Mouse (Mus musculus) forebrain, embryonic 16.5 days (tissue): ENCODE data around the gene Mccc1. TPM values are rescaled to one million over a fixed set of nuclear protein-coding genes. Genes with fewer than 3 reads are reported as not detected.

Experiments
- ATAC-seq: fragments of 200-750 bp; cut with Nextera tagmentation; 2 replicates; pipeline ENCODE4 v1.8.0; 2017; ENCODE audit warnings: mild to moderate bottlenecking, moderate library complexity
- H3K27ac ChIP-seq: fragments of 300-500 bp; sonication (generic); 2 replicates; pipeline ENCODE4 v1.5.1; 2014; ENCODE audit warnings: low read length, control low read depth
- H3K27me3 ChIP-seq: fragments of 300-500 bp; sonication (generic); replicated peaks from 2 replicates; pipeline ENCODE4 v1.6.1; 2014; ENCODE audit warnings: low read length; ENCODE audit not compliant: control insufficient read depth, insufficient read depth
- H3K36me3 ChIP-seq: fragments of 300-500 bp; sonication (generic); 2 replicates; pipeline ENCODE4 v1.6.1; 2014; ENCODE audit not compliant: control insufficient read depth, insufficient read depth
- H3K4me1 ChIP-seq: fragments of 300-500 bp; sonication (generic); replicated peaks from 2 replicates; pipeline ENCODE4 v1.6.1; 2014; ENCODE audit warnings: low read length; ENCODE audit not compliant: control insufficient read depth, insufficient read depth
- H3K4me2 ChIP-seq: fragments of 300-500 bp; sonication (generic); 2 replicates; pipeline ENCODE4 v1.6.1; 2014; ENCODE audit warnings: mild to moderate bottlenecking, low read length, control low read depth
- H3K4me3 ChIP-seq: fragments of 300-500 bp; sonication (generic); replicated peaks from 2 replicates; pipeline ENCODE4 v1.5.1; 2014; ENCODE audit warnings: mild to moderate bottlenecking, low read length, control low read depth
- H3K9ac ChIP-seq: fragments of 300-500 bp; sonication (generic); replicated peaks from 2 replicates; pipeline ENCODE4 v1.6.1; 2014; ENCODE audit warnings: low read depth, low read length, control low read depth
- H3K9me3 ChIP-seq: fragments of 300-500 bp; sonication (generic); 2 replicates; pipeline ENCODE4 v1.6.1; 2016; ENCODE audit warnings: low read length; ENCODE audit not compliant: control insufficient read depth
- WGBS: fragments of 180-500 bp; shearing (Covaris S2); extraction: QIAGEN DNeasy Blood & Tissue Kit; methylation state at CpG from one replicate; pipeline ENCODE4 v1.1.7; 2014; 5-methylcytosine and 5-hydroxymethylcytosine counted together
- polyA plus RNA-seq: library from polyadenylated mRNA; unstranded; fragments of >200 nt; fragmentation: Nextera tagmentation; extraction: Ambion mirVana; gene quantifications from 2 replicates; pipeline ENCODE4 v1.2.1, GENCODE M21; 2015

The Mccc1 gene
- polyA plus RNA-seq, 1 experiment from 2014 or later: 34.9 TPM

GRCm38 (mm10) chr3:36008411-36009154 is 8.1 kb upstream of the Mccc1 start:
- WGBS: 71% methylated on average over 4 of the region's 4 CpGs
- H3K9me3 ChIP-seq: no peaks in the 10 kb centered on the region
- no peak overlapping the region for H3K9ac ChIP-seq
- H3K27ac ChIP-seq: no peak overlapping the region
- ATAC-seq: no peak
- H3K36me3 ChIP-seq: no peaks in the 10 kb centered on the region
- H3K4me3 ChIP-seq: no peak overlapping the region
- H3K4me2 ChIP-seq: no peak overlapping the region
- no peaks in the 10 kb centered on the region for H3K27me3 ChIP-seq
- H3K4me1 ChIP-seq: no peaks in the 10 kb centered on the region; the same call in 1 of the 2 replicates

DNA sequence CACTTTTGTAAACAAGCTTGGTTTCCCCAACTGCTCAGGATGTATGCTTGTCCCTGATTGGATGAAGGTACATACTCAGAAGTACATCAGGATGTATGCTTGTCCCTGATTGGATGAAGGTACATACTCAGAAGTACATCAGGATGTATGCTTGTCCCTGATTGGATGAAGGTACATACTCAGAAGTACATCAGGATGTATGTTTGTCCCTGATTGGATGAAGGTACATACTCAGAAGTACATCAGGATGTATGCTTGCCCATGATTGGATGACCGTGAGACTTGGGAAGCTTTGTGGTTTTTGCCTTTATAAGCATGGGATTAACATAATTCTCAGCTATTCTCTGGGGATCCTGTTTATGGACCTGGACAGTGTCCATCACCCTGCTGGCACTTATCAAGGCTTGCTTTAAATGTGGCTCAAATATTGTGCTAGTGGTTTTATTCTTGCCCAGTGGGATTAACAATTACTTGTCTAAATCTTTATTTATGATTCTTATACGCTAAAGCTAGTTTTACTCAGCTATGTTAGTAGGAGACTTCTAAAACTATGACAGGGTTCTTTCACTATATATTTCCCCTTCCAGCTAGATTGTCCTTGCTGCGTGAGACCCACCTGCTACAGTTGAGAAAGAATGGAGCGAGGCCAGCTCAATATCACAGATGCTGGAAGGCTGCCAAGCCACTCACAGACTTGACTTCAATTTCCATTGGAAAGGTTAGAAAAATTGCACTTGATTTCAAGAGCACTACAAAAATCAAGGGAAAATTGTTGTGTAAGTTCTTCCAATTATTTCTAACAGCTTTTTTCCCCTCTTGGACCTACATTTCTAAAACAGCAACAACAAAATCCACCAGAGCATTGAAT is 3.8 kb upstream of the Mccc1 start:
- H3K4me2 ChIP-seq: no peak overlapping the region
- ATAC-seq: no peak

DNA sequence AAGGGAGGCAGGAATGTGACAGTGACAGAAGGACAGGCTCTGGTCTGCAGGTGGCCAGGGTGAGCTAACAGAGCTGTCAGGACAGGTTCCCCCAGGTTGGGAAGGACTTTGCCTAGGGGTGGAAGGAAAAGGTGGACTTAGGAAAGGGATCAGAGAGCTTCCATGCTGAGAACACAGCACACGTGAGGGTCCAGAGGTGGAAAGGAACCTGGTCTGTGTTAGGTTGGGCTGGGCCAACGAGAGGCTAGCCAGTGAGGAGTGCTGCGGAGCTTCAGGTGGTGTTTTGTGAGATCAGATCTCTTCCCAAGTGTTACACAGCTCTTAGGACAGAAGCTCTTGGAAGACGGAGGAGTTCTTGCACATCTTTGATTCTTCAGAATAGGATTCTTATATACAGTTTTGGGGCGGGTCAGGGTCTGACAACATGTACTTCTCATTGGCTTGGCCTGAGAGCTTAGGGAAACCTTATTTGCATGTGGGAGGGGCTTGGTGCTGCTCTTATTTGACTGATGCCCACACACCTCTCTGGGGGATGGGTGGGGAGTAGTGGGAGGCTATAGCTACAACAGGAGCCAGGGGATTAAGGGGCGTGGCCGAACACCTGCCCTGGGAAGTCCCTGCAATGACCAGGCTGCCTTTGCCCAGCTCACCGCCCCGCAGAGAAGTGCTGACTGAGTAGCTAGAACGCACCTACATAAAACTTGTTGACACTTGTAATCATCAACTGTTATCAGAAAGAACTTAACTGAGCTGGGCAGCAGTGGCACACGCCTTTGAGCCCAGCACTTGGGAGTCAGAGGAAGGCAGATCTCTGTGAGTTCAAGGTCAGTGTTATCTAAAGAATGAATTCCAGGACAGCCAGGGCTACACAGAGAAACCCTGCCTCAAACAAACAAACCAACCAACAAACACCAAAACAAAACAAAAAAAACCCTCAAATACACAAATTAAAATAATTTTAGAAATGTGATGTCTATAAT is 5.6 kb downstream of the Mccc1 start:
- WGBS: 56% methylated on average over 11 of the region's 11 CpGs
- Histone ChIP-seq H3K36me3 (peaks cover 10% of the 10 kb centered on the region), H3K4me1 (peaks cover 4% of the 10 kb centered on the region), H3K9me3 (no peaks in the 10 kb centered on the region), H3K27me3 (no peaks in the 10 kb centered on the region), H3K4me2 (no peak overlapping the region), H3K9ac (no peak overlapping the region), H3K27ac (no peak overlapping the region), H3K4me3 (no peak overlapping the region)
- no peak for ATAC-seq

More for the DNA sequence above, 3.8 kb upstream of the Mccc1 start:
- no peak overlapping the region for H3K27ac ChIP-seq
- H3K36me3 ChIP-seq: no peaks in the 10 kb centered on the region
- no peak overlapping the region for H3K4me3 ChIP-seq
- WGBS: 51% methylated on average over 4 of the region's 4 CpGs
- H3K9me3 ChIP-seq: no peaks in the 10 kb centered on the region
- H3K4me1 ChIP-seq: peaks cover 9% of the 10 kb centered on the region
- H3K9ac ChIP-seq: no peak overlapping the region
- H3K27me3 ChIP-seq: 0 out of 2 replicates have a peak, but pooled peaks cover 2% of the 10 kb centered on the region

GRCm38 (mm10) chr3:35990715-35991114 is 9.8 kb downstream of the Mccc1 start:
- WGBS: 93% methylated on average over 7 of the region's 7 CpGs
- peaks cover 14% of the 10 kb centered on the region for H3K36me3 ChIP-seq
- no peak overlapping the region for H3K4me2 ChIP-seq
- H3K9ac ChIP-seq: no peak overlapping the region
- H3K9me3 ChIP-seq: no peaks in the 10 kb centered on the region
- H3K27me3 ChIP-seq: no peaks in the 10 kb centered on the region
- no peak overlapping the region for H3K27ac ChIP-seq
- no peaks in the 10 kb centered on the region for H3K4me1 ChIP-seq
- no peak for ATAC-seq
- H3K4me3 ChIP-seq: no peak overlapping the region

GRCm38 (mm10) chr3:35988031-35988430 is 12.4 kb downstream of the Mccc1 start:
- no peaks in the 10 kb centered on the region for H3K27me3 ChIP-seq
- no peaks in the 10 kb centered on the region for H3K9me3 ChIP-seq
- ATAC-seq: no peak
- 96% methylated on average over 6 of the region's 6 CpGs for WGBS
- no peak overlapping the region for H3K4me3 ChIP-seq
- H3K36me3 ChIP-seq: peaks cover 22% of the 10 kb centered on the region
- no peak overlapping the region for H3K4me2 ChIP-seq
- no peak overlapping the region for H3K9ac ChIP-seq
- H3K27ac ChIP-seq: no peak overlapping the region
- no peaks in the 10 kb centered on the region for H3K4me1 ChIP-seq

DNA sequence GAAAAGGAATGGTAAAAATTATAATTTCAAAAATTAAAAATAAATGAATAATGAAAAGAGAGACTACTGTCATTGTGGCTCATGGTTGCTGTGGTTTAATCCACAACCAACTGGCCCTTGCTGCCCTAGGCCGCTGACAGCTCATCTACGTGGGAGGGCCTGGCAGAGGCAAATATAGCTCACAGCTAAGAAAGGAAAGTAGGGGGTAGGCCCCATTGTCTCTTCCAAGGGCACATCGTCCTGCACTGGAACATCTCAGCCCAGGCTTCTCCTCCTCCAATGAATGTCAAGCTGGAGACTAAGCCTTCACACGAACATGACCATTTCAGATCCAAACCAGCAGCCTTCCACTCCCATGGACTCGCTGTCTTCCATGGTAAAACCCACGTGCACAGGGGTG is 14.2 kb downstream of the Mccc1 start:
- Histone ChIP-seq H3K9me3 (no peaks in the 10 kb centered on the region), H3K27me3 (no peaks in the 10 kb centered on the region), H3K4me2 (no peak overlapping the region), H3K4me1 (no peaks in the 10 kb centered on the region), H3K4me3 (no peak overlapping the region), H3K9ac (no peak overlapping the region), H3K27ac (no peak overlapping the region), H3K36me3 (peaks cover 22% of the 10 kb centered on the region)
- no peak for ATAC-seq
- WGBS: 86% methylated on average over 6 of the region's 6 CpGs

DNA sequence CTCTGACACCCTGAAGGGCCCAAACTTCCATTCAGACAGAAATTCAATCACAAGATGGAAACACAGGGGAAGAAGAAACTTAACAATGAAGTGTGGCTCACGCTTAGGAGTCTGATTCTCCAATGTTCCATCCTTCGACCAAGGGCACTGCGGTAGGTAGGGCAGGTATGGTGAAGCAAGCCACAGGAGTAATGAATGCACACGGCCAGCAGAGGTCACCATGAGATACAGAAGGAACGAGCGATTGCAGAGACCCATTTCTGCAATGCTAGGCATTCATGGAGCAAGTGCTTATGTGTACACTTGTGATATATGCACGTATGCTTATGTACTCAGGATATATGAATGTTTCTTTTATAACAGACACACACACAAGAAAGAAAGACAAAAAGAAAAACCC is 26.9 kb downstream of the Mccc1 start:
- no peak overlapping the region for H3K9ac ChIP-seq
- no peak overlapping the region for H3K27ac ChIP-seq
- 73% methylated on average over 7 of the region's 7 CpGs for WGBS
- H3K9me3 ChIP-seq: no peaks in the 10 kb centered on the region
- no peaks in the 10 kb centered on the region for H3K4me1 ChIP-seq
- H3K4me2 ChIP-seq: no peak overlapping the region
- H3K4me3 ChIP-seq: no peak overlapping the region
- no peaks in the 10 kb centered on the region for H3K27me3 ChIP-seq
- peak; percentile 54; the same call in 1 of the 2 replicates for ATAC-seq
- H3K36me3 ChIP-seq: peaks cover 10% of the 10 kb centered on the region; the same call in 1 of the 2 replicates

DNA sequence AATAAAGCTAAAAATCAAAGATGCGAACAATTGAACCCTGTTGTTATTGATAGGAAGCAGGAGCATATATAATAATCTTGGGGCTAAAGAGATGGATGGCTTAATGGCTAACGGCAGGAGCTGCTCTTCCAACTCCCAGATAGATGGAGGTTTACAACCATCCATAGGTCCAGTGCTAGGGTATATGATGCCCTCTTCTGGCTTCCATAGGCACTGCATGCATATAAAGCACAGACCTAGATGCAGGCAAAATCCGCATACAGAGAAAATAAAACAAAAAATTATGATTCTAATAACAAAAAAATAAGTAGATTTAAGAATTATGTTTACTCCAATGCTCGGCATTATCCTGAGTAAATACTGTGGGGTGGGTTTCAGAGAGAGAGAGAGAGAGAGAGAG is 27.5 kb downstream of the Mccc1 start:
- ATAC-seq: no peak; the same call in 1 of the 2 replicates
- no peak overlapping the region for H3K4me3 ChIP-seq
- H3K27me3 ChIP-seq: no peaks in the 10 kb centered on the region
- H3K9me3 ChIP-seq: no peaks in the 10 kb centered on the region
- H3K4me1 ChIP-seq: no peaks in the 10 kb centered on the region
- H3K9ac ChIP-seq: no peak overlapping the region
- no peak overlapping the region for H3K4me2 ChIP-seq
- 81% methylated on average over 4 of the region's 4 CpGs for WGBS
- H3K36me3 ChIP-seq: peaks cover 10% of the 10 kb centered on the region; the same call in 1 of the 2 replicates
- no peak overlapping the region for H3K27ac ChIP-seq
